Mouse (Mus musculus) urinary bladder, adult 18-20 months (tissue): ENCODE results near the gene Bloc1s4.

ENCODE experiments used
- DNase-seq, 2 experiments: peaks; one replicate each; pipeline ENCODE4 v3.0.0; 2022; ENCODE audit warnings: low spot score in 2 of 2, mixed read lengths in 2 of 2

Bloc1s4 gene

DNA sequence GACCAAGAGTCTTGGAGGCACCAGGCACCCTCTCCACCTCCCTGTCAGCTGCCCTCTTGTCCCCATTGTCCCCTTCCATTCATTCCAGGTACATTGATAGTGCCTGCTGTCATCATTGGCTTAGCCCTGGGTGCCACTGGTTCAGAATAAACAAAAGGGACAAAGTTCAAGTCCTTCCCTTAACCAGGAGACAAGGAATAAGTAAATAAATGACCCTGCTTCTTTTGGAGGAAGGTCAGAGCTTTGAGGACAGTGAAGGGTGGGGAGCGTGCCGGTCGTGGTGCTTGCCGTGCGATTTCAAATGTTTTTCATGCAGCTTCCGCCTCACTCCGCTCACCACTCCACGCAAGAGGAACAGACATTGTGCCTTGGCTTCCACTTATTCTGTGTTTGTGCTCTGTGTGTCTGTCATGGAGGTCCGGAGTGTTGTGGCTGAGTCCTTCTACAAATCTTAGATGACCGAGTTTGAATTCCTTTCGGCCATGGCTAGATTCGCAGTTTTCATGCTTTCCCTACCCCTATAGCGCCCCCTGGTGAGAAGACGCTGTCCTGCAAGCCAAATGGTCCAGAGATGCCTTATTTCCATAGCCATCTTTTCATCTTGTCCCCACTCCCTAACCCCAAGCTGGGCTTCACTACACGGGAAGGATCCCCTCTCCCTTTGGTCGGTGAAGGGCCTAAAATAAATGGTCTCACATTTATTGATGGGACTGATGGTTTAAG lies 6.2 kb downstream of the Bloc1s4 start:
- peak; percentile 64 to 83 for DNase-seq

DNA sequence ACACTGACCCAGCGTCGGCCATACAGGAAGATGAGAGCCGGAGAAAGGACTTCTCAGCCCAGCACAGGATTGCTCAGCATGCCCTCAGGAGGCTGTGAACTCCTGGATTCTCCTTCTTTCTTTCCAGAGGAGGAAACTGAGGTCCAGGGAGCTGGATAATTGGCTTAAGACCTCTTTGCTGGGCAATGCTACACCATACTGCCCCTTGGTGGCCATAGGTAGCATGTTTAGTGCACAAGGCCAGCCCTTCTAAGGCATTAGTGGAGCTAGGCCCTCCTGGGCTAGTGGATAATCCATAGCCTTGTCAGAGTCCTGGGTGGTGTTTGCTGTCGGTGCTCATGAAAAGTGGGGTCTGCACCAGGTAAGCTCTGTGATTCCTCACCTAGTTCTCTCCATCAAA lies 8.6 kb downstream of the Bloc1s4 start:
- no peak for DNase-seq

GRCm38 (mm10) chr5:36738799-36739615 lies 9.4 kb downstream of the Bloc1s4 start:
- DNase-seq: no peak

DNA sequence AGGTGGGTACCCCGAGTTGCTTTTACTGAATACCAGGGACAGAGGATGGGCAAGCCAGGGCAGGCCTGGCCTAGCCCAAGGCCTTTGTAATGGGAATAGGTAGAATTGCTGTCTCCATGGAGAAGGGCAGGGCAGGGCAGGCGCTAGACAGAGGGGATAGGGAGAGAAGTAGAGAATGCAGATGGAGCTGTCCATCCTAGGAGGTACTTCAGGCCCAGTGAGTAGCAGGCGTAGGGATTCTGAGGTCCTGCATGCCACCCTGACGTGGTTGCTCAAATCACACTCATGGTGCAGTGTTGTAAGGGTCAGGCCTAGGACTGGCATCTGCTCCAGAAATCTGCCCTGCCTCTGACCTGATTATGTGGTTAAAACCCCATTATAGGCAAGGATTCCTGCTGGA lies 10.7 kb downstream of the Bloc1s4 start:
- no peak for DNase-seq

GRCm38 (mm10) chr5:36736009-36736408 lies 12.4 kb downstream of the Bloc1s4 start:
- DNase-seq: no peak

- DNase-seq: no peak
Measured at GRCm38 (mm10) chr5:36735106-36735505, 13.3 kb downstream of the Bloc1s4 start.

DNA sequence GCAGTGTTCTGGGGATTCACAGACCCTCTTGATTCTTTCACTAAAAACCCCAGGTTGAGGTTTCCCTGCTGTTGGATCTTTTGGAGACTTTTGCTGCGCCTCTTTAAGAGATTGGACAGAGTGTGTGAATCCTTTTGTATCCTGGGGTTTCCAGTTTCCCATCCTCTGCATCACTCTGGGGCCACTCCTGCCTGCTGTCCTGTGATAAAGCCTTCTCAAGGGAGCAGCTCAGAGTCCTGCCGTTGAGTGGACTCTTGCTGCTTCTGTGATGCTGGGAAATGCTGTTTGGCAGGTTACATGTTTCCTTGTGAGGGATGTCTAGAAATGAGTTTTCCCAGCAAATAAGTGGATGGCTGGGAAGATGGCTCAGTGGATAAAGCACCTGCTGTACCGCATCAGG lies 15.0 kb downstream of the Bloc1s4 start:
- DNase-seq: no peak

DNA sequence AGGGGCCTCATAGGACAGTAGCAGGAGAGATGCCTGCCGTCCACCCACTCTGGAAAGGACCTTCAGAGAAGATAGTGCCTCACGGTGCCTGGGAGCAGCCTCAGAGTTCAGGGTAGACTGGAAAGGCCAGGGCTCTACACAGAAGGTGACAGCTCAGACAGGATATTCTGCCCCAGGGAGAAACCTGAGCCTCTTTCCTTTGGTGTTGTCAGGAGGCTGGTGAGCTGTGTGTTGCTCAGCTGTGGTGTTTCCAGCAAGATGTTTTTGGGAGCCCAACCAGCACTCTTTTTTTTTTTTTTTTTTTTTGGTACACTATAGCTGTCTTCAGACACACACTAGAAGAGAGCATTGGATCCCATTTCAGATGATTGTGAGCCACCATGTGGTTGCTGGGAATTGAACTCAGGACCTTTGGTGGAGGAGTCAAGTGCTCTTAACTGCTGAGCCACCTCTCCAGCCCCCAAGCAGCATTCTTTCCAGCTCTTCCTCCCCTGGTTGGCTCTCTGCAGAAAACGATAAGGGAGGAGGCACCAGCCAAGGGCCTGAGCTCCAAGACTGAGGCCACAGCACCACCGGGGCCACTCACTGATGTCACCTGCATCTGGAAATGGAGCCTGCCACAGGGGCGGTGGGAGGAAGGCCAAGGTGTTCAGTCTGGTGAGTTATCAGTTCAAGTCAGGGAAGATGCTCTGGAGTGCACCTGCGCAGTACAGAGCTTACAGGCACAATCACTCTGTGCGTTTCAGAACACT lies 16.4 kb downstream of the Bloc1s4 start:
- DNase-seq: no peak

GRCm38 (mm10) chr5:36730689-36731088 lies 17.8 kb downstream of the Bloc1s4 start:
- DNase-seq: no peak

DNA sequence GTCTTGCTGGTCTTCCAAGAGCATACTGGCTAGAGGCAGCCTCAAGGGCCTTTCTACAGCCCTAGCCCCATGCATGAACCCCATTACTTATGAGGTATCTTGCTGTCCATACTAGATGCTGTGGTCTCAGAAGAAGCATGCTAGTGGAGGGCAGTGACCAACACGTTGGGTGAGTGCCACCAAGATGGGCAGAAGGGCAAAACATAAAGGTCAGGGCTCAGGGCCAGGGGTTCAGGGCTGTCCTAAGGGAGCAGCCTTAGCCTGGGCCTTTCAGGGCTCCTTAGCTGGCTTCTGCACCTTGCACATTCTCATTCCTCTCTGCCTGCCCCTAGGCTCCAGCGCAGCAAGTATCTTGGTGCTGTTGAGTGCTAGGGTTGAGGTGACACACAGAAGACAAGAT lies 18.5 kb downstream of the Bloc1s4 start:
- DNase-seq: no peak

GRCm38 (mm10) chr5:36729086-36729473 lies 19.4 kb downstream of the Bloc1s4 start:
- no peak for DNase-seq

DNA sequence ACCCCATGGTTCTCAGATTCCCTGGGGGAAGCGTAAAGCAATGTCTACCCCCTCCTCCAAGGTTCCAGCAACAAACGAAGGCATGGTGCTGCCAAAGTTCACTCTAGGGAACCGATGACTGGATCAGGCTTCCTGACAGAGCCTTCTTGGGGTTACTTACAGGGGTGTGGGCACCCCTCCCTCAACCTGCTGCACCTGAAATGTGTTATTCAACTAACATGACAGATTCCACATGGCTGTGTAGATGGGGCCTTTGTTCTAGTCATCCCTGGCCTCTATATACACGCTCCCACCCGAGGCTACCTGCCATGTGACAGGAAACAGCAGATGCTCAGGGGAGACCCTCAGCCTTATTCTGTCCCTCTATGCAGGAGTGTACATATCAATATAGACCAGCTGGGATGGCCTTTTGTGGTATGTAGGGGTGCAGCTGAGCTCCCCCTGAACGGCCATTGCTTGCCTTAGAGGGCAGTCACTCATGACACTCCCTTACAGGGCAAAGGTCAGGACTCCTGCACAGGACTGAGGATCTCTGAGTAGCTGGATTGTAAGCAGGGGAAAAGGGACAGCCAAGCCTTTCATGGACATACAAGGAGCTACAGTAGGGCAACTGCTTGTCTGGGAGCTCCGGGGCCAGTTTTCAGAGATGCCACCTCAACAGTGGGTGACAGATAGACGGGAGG lies 19.9 kb downstream of the Bloc1s4 start:
- DNase-seq: no peak

GRCm38 (mm10) chr5:36727776-36728175 lies 20.7 kb downstream of the Bloc1s4 start:
- DNase-seq: no peak

DNA sequence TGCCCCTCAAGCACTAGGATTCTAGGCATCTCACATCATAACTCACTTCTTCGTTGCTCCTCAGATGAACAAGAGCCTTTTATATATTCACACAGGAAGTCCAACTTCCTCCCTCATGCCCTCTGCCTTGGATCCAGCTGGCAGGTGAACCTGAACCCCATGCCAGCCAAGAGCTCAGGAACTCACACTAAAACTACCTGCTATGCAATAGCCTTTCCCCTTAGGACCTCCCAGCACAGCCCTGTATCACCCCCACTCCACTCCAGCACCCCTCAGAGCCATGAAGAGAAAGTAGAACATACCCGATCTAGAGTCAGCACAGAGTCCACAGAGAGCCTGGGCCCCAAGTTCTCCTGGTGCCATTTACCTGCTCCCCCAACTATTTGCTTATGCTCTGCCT lies 21.3 kb downstream of the Bloc1s4 start:
- DNase-seq: no peak

DNA sequence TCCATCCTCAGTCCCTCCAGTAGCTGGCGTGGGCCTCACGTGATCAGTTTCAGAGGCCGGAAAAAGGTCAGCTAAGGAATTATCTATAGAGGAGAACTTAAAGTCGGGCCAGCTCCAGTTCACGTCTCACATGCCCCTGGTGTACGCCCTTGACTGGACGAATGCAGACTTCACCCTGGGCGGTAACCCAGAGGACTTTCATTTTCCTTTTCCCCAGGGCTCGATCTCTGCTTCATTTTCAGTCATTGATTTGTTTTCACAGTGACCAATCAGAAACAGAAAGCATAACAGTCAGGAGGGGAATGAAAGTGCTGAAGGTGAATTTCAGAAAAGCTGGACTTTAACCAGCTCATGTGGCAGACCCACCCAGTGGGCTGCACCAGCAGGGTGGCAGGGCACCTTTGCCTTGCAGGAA lies 22.1 kb downstream of the Bloc1s4 start:
- no peak for DNase-seq

DNA sequence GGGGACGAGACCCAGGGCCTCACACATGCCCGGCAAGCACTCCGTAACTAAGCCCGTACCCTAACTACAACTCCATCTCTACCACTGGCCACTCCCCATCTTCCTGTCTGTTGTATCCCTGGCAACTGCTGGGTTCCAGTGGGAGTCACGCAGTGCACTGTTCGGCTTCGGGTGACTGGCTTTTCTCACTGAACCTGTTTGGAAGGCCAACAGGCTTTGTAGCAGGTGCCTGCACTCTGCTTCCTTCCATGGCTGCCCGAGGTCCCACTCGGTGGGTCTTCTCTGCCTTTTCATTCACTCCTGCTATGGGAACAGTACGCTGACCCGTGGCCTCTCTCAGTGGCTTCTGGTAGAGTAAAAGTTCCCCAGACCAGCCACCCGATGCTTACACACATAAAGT lies 22.6 kb downstream of the Bloc1s4 start:
- no peak for DNase-seq

DNA sequence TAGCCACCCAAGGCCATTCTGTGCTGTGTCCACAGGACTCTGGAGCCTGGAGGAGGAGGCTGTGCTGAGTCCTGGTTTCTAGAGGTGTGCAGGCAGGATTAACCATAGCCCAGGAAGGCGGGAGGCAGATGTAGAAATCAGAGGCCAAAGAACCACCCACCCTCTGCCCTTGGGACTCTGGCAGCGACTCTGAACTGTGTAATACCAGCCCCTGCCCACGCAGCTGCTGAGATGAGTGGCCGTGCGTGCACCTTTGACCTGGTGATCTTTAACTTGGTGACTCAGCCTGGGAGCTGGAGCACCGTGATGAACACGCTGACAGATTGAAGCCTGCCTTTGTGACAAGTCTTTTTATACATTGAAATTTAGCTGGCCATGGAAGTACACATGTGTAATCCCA lies 24.2 kb downstream of the Bloc1s4 start:
- no peak for DNase-seq

DNA sequence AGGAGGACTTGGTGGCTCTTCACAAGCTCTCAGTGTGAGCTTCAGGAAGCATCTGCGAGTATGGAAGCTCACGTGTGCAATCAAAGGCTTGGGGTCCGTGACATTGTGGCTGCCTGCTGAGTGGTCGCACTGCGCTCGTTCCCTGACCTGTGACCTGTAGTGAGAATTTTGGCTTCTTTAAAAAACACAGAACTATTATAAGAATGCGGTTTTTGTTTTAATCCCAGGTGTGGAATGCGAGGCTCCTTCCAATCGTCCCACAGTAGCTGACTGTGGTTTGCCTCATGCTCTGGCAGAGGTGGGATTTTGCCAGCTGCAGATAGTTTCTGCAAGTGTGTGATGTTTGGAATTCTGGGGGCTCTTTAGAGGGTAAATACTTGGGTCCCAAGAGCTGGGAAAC lies 25.1 kb downstream of the Bloc1s4 start:
- no peak for DNase-seq

DNA sequence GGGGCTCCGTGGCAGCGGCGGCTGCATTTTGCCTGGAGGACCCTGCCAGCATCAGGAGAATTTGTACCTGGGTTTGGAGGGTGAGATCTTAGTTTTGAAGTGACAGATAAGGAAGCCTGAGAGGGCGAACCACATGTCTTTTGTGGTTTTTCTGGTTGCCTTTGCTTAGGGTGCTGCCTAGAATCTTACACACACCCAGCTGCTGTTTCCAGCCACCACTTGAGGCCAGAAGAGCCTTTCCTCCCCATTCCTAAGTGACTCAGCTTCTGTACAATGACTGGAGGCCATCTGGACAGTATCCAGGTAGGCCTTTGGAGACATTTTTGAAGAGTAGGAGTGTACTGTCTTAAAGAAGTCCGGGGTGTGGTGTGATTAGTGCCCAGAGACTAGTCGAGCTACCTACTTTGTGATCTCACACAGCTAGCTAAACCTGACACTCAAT lies 26.0 kb downstream of the Bloc1s4 start:
- DNase-seq: peak in 1 of 2 experiments; percentile 64

- no peak for DNase-seq
Measured at GRCm38 (mm10) chr5:36720710-36721375, 27.6 kb downstream of the Bloc1s4 start.

DNA sequence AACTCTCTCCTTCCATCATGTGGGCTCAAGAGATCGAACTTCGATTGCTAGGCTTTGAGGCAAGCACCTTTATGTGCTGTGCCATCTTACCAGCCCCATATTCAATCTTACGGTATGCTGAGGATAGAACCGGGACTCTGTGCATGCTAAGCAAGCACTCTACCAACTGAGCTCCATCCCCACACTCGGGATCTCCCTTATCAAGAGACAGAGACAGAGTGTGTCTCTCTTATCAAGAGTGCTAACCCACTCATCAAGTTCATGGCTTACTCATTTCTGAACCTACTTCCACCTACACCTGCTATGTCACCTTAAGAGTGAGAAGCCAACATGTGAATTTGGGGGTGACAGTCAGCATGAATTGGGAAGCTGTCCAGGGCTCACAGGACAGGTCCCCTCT lies 28.2 kb downstream of the Bloc1s4 start:
- no peak for DNase-seq
